Mouse (Mus musculus) neural tube, embryonic 13.5 days (tissue): ENCODE measurements at regions not wholly inside any gene's neighbourhood (a gene's known extent, or its start where the extent isn't known, plus 50 kb on each side); places are given as distances from the start of the nearest gene placed in this dataset.
A peak's percentile ranks its signal among the peaks of the same experiment; 100 is the strongest.

ENCODE experiments used
- ATAC-seq: fragments of 200-750 bp; cut with Nextera tagmentation; 2 replicates; pipeline ENCODE4 v1.8.0; 2017; ENCODE audit warnings: low read depth, mild to moderate bottlenecking, moderate TSS enrichment, moderate library complexity
- H3K27ac ChIP-seq: fragments of 300-500 bp; sonication (generic); replicated peaks from 2 replicates; pipeline ENCODE4 v1.5.1; 2015; ENCODE audit warnings: moderate library complexity, mild to moderate bottlenecking, inconsistent platforms
- H3K27me3 ChIP-seq: fragments of 300-500 bp; sonication (generic); 2 replicates; pipeline ENCODE4 v1.6.1; 2015; ENCODE audit warnings: mild to moderate bottlenecking, inconsistent platforms
- H3K36me3 ChIP-seq: fragments of 300-500 bp; sonication (generic); 2 replicates; pipeline ENCODE4 v1.6.1; 2015; ENCODE audit warnings: mild to moderate bottlenecking, inconsistent platforms
- H3K4me1 ChIP-seq: fragments of 300-500 bp; sonication (generic); replicated peaks from 2 replicates; pipeline ENCODE4 v1.6.1; 2015; ENCODE audit warnings: inconsistent platforms
- H3K4me2 ChIP-seq: fragments of 300-500 bp; sonication (generic); 2 replicates; pipeline ENCODE4 v1.6.1; 2015; ENCODE audit warnings: inconsistent platforms, mild to moderate bottlenecking, moderate library complexity
- H3K4me3 ChIP-seq: fragments of 300-500 bp; sonication (generic); 2 replicates; pipeline ENCODE4 v1.5.1; 2015; ENCODE audit warnings: mild to moderate bottlenecking, inconsistent platforms
- H3K9ac ChIP-seq: fragments of 300-500 bp; sonication (generic); 2 replicates; pipeline ENCODE4 v1.6.1; 2015; ENCODE audit warnings: moderate library complexity, mild to moderate bottlenecking, inconsistent platforms
- H3K9me3 ChIP-seq: fragments of 300-500 bp; sonication (generic); 2 replicates; pipeline ENCODE4 v1.6.1; 2016; ENCODE audit warnings: inconsistent platforms
- WGBS: fragments of 180-500 bp; shearing (Covaris S2); methylation state at CpG from one replicate; pipeline ENCODE4 v1.1.7; 2015; 5-methylcytosine and 5-hydroxymethylcytosine counted together

GRCm38 (mm10) chr12:7543281-7543981, 434.0 kb upstream of the Apob start:
- H3K4me2 ChIP-seq = no peak overlapping the region
- H3K27me3 ChIP-seq = no peaks in the 10 kb centered on the region
- 56% methylated on average over 8 of the region's 8 CpGs for WGBS
- no peak overlapping the region for H3K27ac ChIP-seq
- no peaks in the 10 kb centered on the region for H3K4me1 ChIP-seq
- no peak overlapping the region for H3K9ac ChIP-seq
- no peaks in the 10 kb centered on the region for H3K9me3 ChIP-seq
- H3K36me3 ChIP-seq = no peaks in the 10 kb centered on the region
- no peak for ATAC-seq
- no peak overlapping the region for H3K4me3 ChIP-seq

GRCm38 (mm10) chr12:7548759-7549158, 428.7 kb upstream of the Apob start:
- Histone ChIP-seq H3K27me3 (no peaks in the 10 kb centered on the region), H3K4me3 (no peak overlapping the region), H3K9ac (no peak overlapping the region), H3K4me2 (no peak overlapping the region), H3K27ac (no peak overlapping the region), H3K36me3 (no peaks in the 10 kb centered on the region), H3K4me1 (no peaks in the 10 kb centered on the region), H3K9me3 (no peaks in the 10 kb centered on the region)
- 83% methylated on average over 1 of the region's 1 CpGs for WGBS
- ATAC-seq = no peak

- no peaks in the 10 kb centered on the region for H3K36me3 ChIP-seq
- H3K4me2 ChIP-seq = no peak overlapping the region
- no peaks in the 10 kb centered on the region for H3K9me3 ChIP-seq
- H3K27ac ChIP-seq = no peak overlapping the region
- ATAC-seq = 0 out of 2 replicates have a peak, but pooled peaks have one; percentile 43
- no peaks in the 10 kb centered on the region for H3K27me3 ChIP-seq
- no peaks in the 10 kb centered on the region for H3K4me1 ChIP-seq
- H3K9ac ChIP-seq = no peak overlapping the region
- H3K4me3 ChIP-seq = no peak overlapping the region
- WGBS = 58% methylated on average over 1 of the region's 1 CpGs
Observed at GRCm38 (mm10) chr12:7560245-7560644, 417.2 kb upstream of the Apob start.

GRCm38 (mm10) chr12:7576081-7576480, 401.4 kb upstream of the Apob start:
- H3K4me2 ChIP-seq = no peak overlapping the region
- WGBS = 85% methylated on average over 2 of the region's 2 CpGs
- H3K4me1 ChIP-seq = no peaks in the 10 kb centered on the region
- H3K27ac ChIP-seq = no peak overlapping the region
- no peaks in the 10 kb centered on the region for H3K36me3 ChIP-seq
- H3K27me3 ChIP-seq = no peaks in the 10 kb centered on the region
- H3K9ac ChIP-seq = no peak overlapping the region
- H3K4me3 ChIP-seq = no peak overlapping the region
- no peaks in the 10 kb centered on the region for H3K9me3 ChIP-seq
- no peak for ATAC-seq

- H3K27me3 ChIP-seq = no peaks in the 10 kb centered on the region
- ATAC-seq = no peak
Observed at GRCm38 (mm10) chr12:7587501-7587900, 389.9 kb upstream of the Apob start.

GRCm38 (mm10) chr12:7611272-7612092, 366.0 kb upstream of the Apob start:
- Histone ChIP-seq H3K36me3 (no peaks in the 10 kb centered on the region), H3K4me1 (peaks cover 12% of the 10 kb centered on the region; the same call in 1 of the 2 replicates), H3K9ac (no peak overlapping the region), H3K9me3 (no peaks in the 10 kb centered on the region), H3K4me2 (no peak overlapping the region), H3K27me3 (no peaks in the 10 kb centered on the region), H3K27ac (peak overlapping the region; percentile 62), H3K4me3 (no peak overlapping the region)
- peak; percentile 91 for ATAC-seq
- WGBS = 33% methylated on average over 3 of the region's 3 CpGs

More at GRCm38 (mm10) chr12:7587501-7587900, 389.9 kb upstream of the Apob start:
- no peak overlapping the region for H3K4me2 ChIP-seq
- H3K4me3 ChIP-seq = no peak overlapping the region
- no peaks in the 10 kb centered on the region for H3K4me1 ChIP-seq
- H3K27ac ChIP-seq = no peak overlapping the region
- no peaks in the 10 kb centered on the region for H3K9me3 ChIP-seq
- H3K9ac ChIP-seq = no peak overlapping the region
- H3K36me3 ChIP-seq = no peaks in the 10 kb centered on the region

GRCm38 (mm10) chr12:7636417-7637175, 340.9 kb upstream of the Apob start:
- ATAC-seq = no peak
- Histone ChIP-seq H3K27ac (no peak overlapping the region), H3K4me2 (no peak overlapping the region), H3K4me1 (peaks cover 6% of the 10 kb centered on the region), H3K27me3 (no peaks in the 10 kb centered on the region), H3K36me3 (no peaks in the 10 kb centered on the region), H3K9me3 (no peaks in the 10 kb centered on the region), H3K4me3 (no peak overlapping the region), H3K9ac (no peak overlapping the region)
- 67% methylated on average over 4 of the region's 4 CpGs for WGBS

GRCm38 (mm10) chr12:7637629-7638028, 339.8 kb upstream of the Apob start:
- 44% methylated on average over 4 of the region's 4 CpGs for WGBS
- no peaks in the 10 kb centered on the region for H3K36me3 ChIP-seq
- H3K9me3 ChIP-seq = no peaks in the 10 kb centered on the region
- H3K27ac ChIP-seq = 0 out of 2 replicates have a peak overlapping the region, but pooled peaks have one; percentile 28
- H3K4me2 ChIP-seq = no peak overlapping the region
- H3K27me3 ChIP-seq = no peaks in the 10 kb centered on the region
- no peak overlapping the region for H3K9ac ChIP-seq
- no peak overlapping the region for H3K4me3 ChIP-seq
- H3K4me1 ChIP-seq = peaks cover 6% of the 10 kb centered on the region
- ATAC-seq = peak; percentile 11; the same call in 1 of the 2 replicates

- ATAC-seq = no peak
Observed at GRCm38 (mm10) chr12:7650851-7651250, 326.6 kb upstream of the Apob start.

GRCm38 (mm10) chr12:7662027-7662426, 315.4 kb upstream of the Apob start:
- Histone ChIP-seq H3K27ac (no peak overlapping the region), H3K9me3 (no peaks in the 10 kb centered on the region), H3K9ac (no peak overlapping the region), H3K4me3 (no peak overlapping the region), H3K36me3 (no peaks in the 10 kb centered on the region), H3K4me1 (no peaks in the 10 kb centered on the region), H3K4me2 (no peak overlapping the region), H3K27me3 (no peaks in the 10 kb centered on the region)
- ATAC-seq = no peak
- 58% methylated on average over 3 of the region's 3 CpGs for WGBS

More at GRCm38 (mm10) chr12:7650851-7651250, 326.6 kb upstream of the Apob start:
- 90% methylated on average over 3 of the region's 3 CpGs for WGBS
- no peak overlapping the region for H3K27ac ChIP-seq
- no peaks in the 10 kb centered on the region for H3K9me3 ChIP-seq
- no peak overlapping the region for H3K4me2 ChIP-seq
- no peaks in the 10 kb centered on the region for H3K36me3 ChIP-seq
- H3K4me1 ChIP-seq = no peaks in the 10 kb centered on the region
- no peak overlapping the region for H3K4me3 ChIP-seq
- no peaks in the 10 kb centered on the region for H3K27me3 ChIP-seq
- no peak overlapping the region for H3K9ac ChIP-seq

GRCm38 (mm10) chr12:7670114-7670513, 307.3 kb upstream of the Apob start:
- H3K4me2 ChIP-seq = no peak overlapping the region
- H3K4me3 ChIP-seq = no peak overlapping the region
- no peak overlapping the region for H3K27ac ChIP-seq
- 77% methylated on average over 3 of the region's 3 CpGs for WGBS
- H3K9me3 ChIP-seq = no peaks in the 10 kb centered on the region
- no peaks in the 10 kb centered on the region for H3K27me3 ChIP-seq
- no peak for ATAC-seq
- no peak overlapping the region for H3K9ac ChIP-seq
- H3K4me1 ChIP-seq = no peaks in the 10 kb centered on the region
- H3K36me3 ChIP-seq = no peaks in the 10 kb centered on the region

GRCm38 (mm10) chr12:7670561-7670960, 306.9 kb upstream of the Apob start:
- Histone ChIP-seq H3K4me2 (no peak overlapping the region), H3K4me1 (no peaks in the 10 kb centered on the region), H3K36me3 (no peaks in the 10 kb centered on the region), H3K9ac (no peak overlapping the region), H3K4me3 (no peak overlapping the region), H3K9me3 (no peaks in the 10 kb centered on the region), H3K27me3 (no peaks in the 10 kb centered on the region), H3K27ac (no peak overlapping the region)
- WGBS = 78% methylated on average over 1 of the region's 1 CpGs
- no peak for ATAC-seq
